Mouse (Mus musculus) left cerebral cortex, adult 18-20 months (tissue): ENCODE data around the gene Cntnap1. TPM values are rescaled to one million over a fixed set of nuclear protein-coding genes. Genes with fewer than 3 reads are reported as not detected.

ENCODE experiments used
- DNase-seq, 2 experiments: peaks; one replicate each; pipeline ENCODE4 v3.0.0; 2021 to 2022; ENCODE audit warnings: low spot score in 2 of 2, mixed read lengths in 1 of 2
- total RNA-seq, 2 experiments: library from RNA; stranded (reverse); gene quantifications; 2 replicates each; pipeline ENCODE4 v1.2.3; 2021

The Cntnap1 gene
- total RNA-seq, 2 experiments from 2014 or later: 158 to 160 TPM

GRCm38 (mm10) chr11:101211970-101212369 is 41.6 kb downstream of the Cntnap1 start:
- no peak for DNase-seq

GRCm38 (mm10) chr11:101216936-101217335 is 46.6 kb downstream of the Cntnap1 start:
- DNase-seq: no peak

- no peak for DNase-seq
Observed at GRCm38 (mm10) chr11:101218436-101219055, 48.2 kb downstream of the Cntnap1 start.

GRCm38 (mm10) chr11:101220853-101221252 is 50.5 kb downstream of the Cntnap1 start:
- no peak for DNase-seq

GRCm38 (mm10) chr11:101221306-101221986 is 51.1 kb downstream of the Cntnap1 start:
- no peak for DNase-seq

- no peak for DNase-seq
Observed at GRCm38 (mm10) chr11:101224337-101224736, 54.0 kb downstream of the Cntnap1 start.

GRCm38 (mm10) chr11:101225331-101226064 is 55.2 kb downstream of the Cntnap1 start:
- no peak for DNase-seq

- peak; percentile 86 to 92 for DNase-seq
Observed at GRCm38 (mm10) chr11:101226065-101226701, 55.9 kb downstream of the Cntnap1 start, which contains the start of gene Ezh1. Gene Ezh1, minus strand, starts transcription at chr11:101226463.

- DNase-seq: no peak
Observed at GRCm38 (mm10) chr11:101229361-101229900, 59.1 kb downstream of the Cntnap1 start.

GRCm38 (mm10) chr11:101230061-101230511 is 59.8 kb downstream of the Cntnap1 start:
- no peak for DNase-seq

- DNase-seq: no peak
Observed at GRCm38 (mm10) chr11:101230526-101230925, 60.2 kb downstream of the Cntnap1 start.

GRCm38 (mm10) chr11:101230991-101231871 is 60.9 kb downstream of the Cntnap1 start:
- DNase-seq: no peak

- no peak for DNase-seq
Observed at GRCm38 (mm10) chr11:101232010-101232839, 61.9 kb downstream of the Cntnap1 start.

GRCm38 (mm10) chr11:101233240-101233639 is 62.9 kb downstream of the Cntnap1 start:
- DNase-seq: no peak

GRCm38 (mm10) chr11:101234124-101234523 is 63.8 kb downstream of the Cntnap1 start:
- no peak for DNase-seq

GRCm38 (mm10) chr11:101235429-101235828 is 65.1 kb downstream of the Cntnap1 start:
- DNase-seq: no peak

GRCm38 (mm10) chr11:101236782-101237181 is 66.5 kb downstream of the Cntnap1 start:
- DNase-seq: no peak

- DNase-seq: peak; percentile 26 to 39
Observed at GRCm38 (mm10) chr11:101238071-101238647, 67.8 kb downstream of the Cntnap1 start.
